Mouse (Mus musculus): ENCODE results near the gene Gng7. TPM values are rescaled to one million over a fixed set of nuclear protein-coding genes. Genes with fewer than 3 reads are reported as not detected.
A peak's percentile ranks its signal among the peaks of the same experiment; 100 is the strongest.
"Not testable (repeated sequence)": the region's sequence is repeated elsewhere in the genome, so short reads cannot be mapped to it uniquely, and the experiment has no call there.

Gng7 gene
- polyA plus RNA-seq, 1 experiment from 2014 or later: 1.1 TPM

DNA sequence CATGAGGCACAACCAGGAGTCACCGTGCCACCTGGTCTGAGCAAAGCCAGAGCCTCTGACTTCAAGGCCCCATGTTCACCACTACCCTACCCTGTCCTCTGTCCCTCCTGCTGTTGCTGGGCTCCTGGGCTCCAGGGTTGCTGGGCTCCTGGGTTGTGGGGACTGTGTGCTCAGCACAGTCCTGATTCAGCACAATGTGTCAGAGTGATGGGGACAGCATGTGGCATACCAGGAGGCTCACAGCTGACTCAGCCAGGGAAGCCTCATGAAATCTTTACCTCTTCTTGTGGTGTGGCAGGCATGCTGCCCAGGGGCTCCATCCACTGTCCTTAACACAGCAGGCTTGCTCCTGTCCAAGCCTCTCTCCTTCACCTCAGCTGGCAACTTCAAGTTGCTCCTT lies 22.8 kb downstream of the Gng7 start:
- no peak overlapping the region for H3K9ac ChIP-seq
- H3K27ac ChIP-seq: no peak overlapping the region
- no peaks in the 10 kb centered on the region for H3K9me3 ChIP-seq (replicated peaks)
- ATAC-seq (replicated peaks; ENCODE audit: insufficient number of reproducible peaks, insufficient read depth, low FRiP score, low read depth): no peak
- peaks cover 16% of the 10 kb centered on the region for H3K4me1 ChIP-seq (replicated peaks)
- no peaks in the 10 kb centered on the region for H3K36me3 ChIP-seq
- H3K4me3 ChIP-seq: no peak overlapping the region
- peaks cover 16% of the 10 kb centered on the region; the same call in 1 of the 2 replicates for H3K27me3 ChIP-seq
- 62% methylated on average over 1 of the region's 1 CpGs for WGBS
- no peak overlapping the region for H3K4me2 ChIP-seq

DNA sequence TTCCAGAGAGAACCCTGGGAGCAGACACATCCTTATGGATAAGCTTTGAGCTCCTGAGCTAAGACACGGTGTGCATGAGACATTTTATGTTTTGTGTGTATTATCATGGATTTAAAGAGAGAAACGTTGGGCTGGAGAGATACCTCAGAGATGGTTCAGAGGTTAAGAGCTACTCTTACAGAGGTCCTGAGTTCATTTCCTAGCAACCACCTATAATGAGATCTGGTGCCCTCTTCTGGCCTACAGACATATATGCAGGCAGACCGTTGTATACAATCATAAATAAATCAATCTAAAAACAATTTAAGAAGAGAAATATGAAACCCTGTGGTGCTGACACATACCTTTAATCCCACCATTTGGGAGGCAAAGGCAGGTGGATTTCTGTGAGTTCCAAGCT lies 23.7 kb downstream of the Gng7 start:
- Histone ChIP-seq H3K27me3 (peaks cover 16% of the 10 kb centered on the region; the same call in 1 of the 2 replicates), H3K4me1 (replicated peaks) (peaks cover 22% of the 10 kb centered on the region), H3K4me2 (no peak overlapping the region), H3K9ac (no peak overlapping the region), H3K27ac (no peak overlapping the region), H3K4me3 (no peak overlapping the region), H3K36me3 (no peaks in the 10 kb centered on the region), H3K9me3 (replicated peaks) (no peaks in the 10 kb centered on the region)
- no peak for ATAC-seq (replicated peaks; ENCODE audit: insufficient number of reproducible peaks, insufficient read depth, low FRiP score, low read depth)
- WGBS: 14% methylated on average over 3 of the region's 3 CpGs

DNA sequence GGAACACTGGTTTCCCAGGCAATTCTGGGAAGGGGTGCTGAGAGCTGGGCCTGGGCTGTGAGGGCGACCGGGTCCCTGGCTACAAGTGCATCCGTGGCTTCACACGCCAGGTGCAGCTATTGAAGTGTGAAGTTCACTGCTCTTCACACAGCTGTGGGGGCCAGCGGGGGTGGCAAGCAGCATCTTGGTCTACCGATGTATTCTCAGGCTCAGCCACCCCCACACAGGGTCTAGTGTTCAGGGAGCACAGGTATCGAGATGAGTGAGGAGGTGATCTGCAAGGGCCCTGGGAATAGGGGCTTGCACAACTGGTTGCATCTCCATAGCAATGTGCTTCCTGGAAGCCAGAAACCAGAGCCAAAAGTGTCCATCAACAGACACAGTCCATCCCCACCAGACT lies 24.3 kb downstream of the Gng7 start:
- no peak overlapping the region for H3K27ac ChIP-seq
- 72% methylated on average over 7 of the region's 7 CpGs for WGBS
- H3K4me3 ChIP-seq: no peak overlapping the region
- H3K27me3 ChIP-seq: peaks cover 22% of the 10 kb centered on the region
- no peaks in the 10 kb centered on the region for H3K36me3 ChIP-seq
- ATAC-seq (replicated peaks; ENCODE audit: insufficient number of reproducible peaks, insufficient read depth, low FRiP score, low read depth): no peak
- H3K4me2 ChIP-seq: no peak overlapping the region
- no peak overlapping the region for H3K9ac ChIP-seq
- no peaks in the 10 kb centered on the region for H3K9me3 ChIP-seq (replicated peaks)
- H3K4me1 ChIP-seq (replicated peaks): peaks cover 28% of the 10 kb centered on the region

DNA sequence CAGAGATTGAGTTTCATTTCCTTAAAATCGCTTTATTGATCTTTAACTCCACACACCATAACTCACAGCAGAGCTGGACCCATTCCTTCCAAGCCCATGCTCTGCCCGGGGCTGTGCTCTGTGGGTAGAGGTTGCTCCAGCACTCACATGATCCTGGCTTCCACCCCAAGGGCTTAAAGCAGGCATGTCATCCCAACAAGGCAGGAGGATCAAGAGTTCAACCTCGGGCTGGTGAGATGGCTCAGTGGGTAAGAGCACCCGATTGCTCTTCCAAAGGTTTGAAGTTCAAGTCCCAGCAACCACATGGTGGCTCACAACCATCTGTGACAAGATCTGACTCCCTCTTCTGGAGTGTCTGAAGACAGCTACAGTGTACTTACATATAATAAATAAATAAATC lies 24.9 kb downstream of the Gng7 start:
- Histone ChIP-seq H3K4me1 (replicated peaks) (peaks cover 30% of the 10 kb centered on the region), H3K27me3 (peaks cover 25% of the 10 kb centered on the region)
- H3K9me3 ChIP-seq (replicated peaks); H3K4me2 ChIP-seq; H3K36me3 ChIP-seq; ATAC-seq (replicated peaks; ENCODE audit: insufficient number of reproducible peaks, insufficient read depth, low FRiP score, low read depth); H3K9ac ChIP-seq; H3K4me3 ChIP-seq; H3K27ac ChIP-seq: not testable (repeated sequence)
- 53% methylated on average over 4 of the region's 4 CpGs for WGBS

DNA sequence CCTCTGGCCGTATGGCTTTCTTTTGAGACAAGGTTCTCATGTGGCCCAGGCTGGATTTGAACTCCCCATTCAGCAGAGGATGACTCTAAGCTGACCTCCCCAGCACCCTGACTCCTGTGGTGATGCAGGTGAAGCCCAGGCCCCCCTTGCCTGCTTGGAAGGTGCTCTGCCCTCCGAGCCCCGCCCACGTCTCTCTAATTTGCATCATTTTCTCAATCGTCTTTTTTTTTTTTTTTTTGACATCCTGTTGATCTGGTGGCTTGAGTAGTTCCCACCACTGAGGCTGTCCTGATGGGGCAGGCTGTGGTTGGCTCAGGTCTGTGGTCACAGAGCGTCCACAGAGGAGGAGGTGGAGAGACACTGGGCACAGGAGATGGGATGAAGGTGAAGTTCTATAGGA lies 25.3 kb downstream of the Gng7 start:
- 61% methylated on average over 6 of the region's 6 CpGs for WGBS
- Histone ChIP-seq H3K27ac (no peak overlapping the region), H3K9me3 (replicated peaks) (no peaks in the 10 kb centered on the region), H3K27me3 (peaks cover 25% of the 10 kb centered on the region), H3K4me3 (no peak overlapping the region), H3K4me1 (replicated peaks) (peaks cover 26% of the 10 kb centered on the region), H3K9ac (no peak overlapping the region), H3K36me3 (no peaks in the 10 kb centered on the region), H3K4me2 (no peak overlapping the region)
- ATAC-seq (replicated peaks; ENCODE audit: insufficient number of reproducible peaks, insufficient read depth, low FRiP score, low read depth): no peak

DNA sequence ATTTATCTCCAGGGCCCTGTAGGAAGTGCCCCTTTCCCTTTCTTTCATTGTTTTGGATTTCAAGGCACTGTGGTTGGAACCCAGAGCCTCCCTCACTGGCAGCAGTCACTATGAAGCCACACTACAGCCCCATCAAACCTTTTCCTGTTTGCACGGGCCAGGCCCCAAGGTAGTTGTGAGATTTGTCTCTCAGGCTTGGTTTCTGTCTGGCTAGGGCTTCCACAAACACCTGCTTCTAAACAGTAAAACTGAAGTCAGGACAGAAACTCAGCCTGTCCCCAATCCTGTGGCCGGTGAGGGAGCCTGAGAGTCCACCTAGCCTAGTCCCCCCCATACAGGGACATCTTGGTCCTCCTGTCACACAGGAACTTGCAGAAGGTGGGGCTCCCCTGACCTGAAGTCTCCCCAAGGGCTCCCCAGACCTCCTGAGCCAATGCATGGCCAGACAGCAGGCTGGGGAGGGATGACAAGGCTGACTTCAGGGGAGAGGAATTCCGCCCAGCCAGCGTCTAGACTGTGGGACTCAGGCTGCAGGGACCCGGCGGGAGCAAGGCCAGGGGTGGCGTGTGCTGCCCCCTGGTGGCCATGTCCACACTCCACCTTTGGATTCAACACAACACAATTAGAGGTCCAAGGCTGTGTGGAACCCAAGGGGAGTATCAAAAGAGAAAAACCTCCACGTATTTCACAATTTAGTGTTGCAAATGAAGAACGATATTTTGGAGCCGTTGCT lies 26.9 kb downstream of the Gng7 start:
- H3K27me3 ChIP-seq: peaks cover 29% of the 10 kb centered on the region
- peaks cover 26% of the 10 kb centered on the region for H3K4me1 ChIP-seq (replicated peaks)
- H3K4me3 ChIP-seq: no peak overlapping the region
- no peak overlapping the region for H3K4me2 ChIP-seq
- no peaks in the 10 kb centered on the region for H3K36me3 ChIP-seq
- no peak overlapping the region for H3K9ac ChIP-seq
- ATAC-seq (replicated peaks; ENCODE audit: insufficient number of reproducible peaks, insufficient read depth, low FRiP score, low read depth): peak; percentile 88
- H3K9me3 ChIP-seq (replicated peaks): no peaks in the 10 kb centered on the region
- peak overlapping the region; percentile 66 for H3K27ac ChIP-seq
- WGBS: 9% methylated on average over 10 of the region's 10 CpGs

DNA sequence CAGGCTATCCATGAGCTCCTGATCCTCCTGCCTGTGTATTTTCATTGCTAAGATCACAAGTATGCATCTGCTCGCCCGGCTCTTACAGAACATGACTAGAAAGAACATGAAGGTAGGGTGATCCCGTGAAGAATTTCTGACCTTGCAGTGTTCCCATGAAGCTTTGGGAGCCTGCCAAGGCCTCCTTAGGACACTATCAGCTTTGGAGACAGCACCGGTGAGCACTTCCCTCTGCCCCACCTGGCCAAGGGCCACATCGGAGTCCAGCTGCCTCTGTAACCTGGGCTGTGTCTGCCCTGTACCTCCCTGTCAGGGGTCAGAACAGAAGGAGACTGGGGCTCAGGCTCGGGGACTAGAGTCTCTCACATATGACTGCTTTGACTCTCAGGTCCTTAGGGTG lies 28.0 kb downstream of the Gng7 start:
- H3K9ac ChIP-seq: peak overlapping the region; percentile 17; the same call in 1 of the 2 replicates

DNA sequence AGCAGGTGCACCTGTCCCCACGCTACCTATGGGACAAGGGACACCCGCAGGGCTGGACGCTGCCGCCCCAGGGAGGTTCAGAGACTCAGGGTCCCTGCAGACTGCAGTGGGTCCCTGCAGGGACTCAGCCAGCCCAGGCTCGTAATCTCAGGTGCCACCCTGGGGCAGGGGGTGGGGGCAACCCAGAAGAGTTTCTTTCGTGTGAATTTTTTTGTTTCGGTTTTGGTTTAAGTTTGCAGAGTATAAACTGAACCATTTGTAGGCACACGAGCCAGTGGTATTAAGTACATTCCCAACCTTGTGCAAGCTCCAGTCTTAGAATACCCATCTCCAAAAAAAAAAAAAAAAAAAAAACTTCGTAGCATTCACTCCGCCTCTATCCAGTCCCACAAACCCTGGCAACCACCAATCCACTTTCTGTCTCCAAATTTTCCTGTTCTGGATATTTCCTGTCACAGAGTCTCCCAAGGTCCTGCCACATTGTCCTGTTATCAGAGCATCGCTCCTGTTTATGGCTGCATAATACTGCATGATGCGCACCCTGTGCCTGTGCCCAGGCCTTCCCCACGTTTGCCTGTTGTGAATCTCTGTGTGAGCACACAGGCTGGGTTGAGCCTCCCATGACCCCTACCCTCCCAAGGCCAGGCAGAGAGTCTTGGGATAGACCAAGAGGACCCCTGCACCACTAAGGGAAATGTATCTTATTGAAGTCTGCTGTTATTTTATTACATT lies 28.6 kb downstream of the Gng7 start:
- 33% methylated on average over 13 of the region's 13 CpGs for WGBS
- Histone ChIP-seq H3K4me2 (peak overlapping the region; percentile 83), H3K9me3 (replicated peaks) (no peaks in the 10 kb centered on the region), H3K27ac (no peak overlapping the region), H3K9ac (peak overlapping the region; percentile 46; the same call in 1 of the 2 replicates), H3K27me3 (peaks cover 32% of the 10 kb centered on the region), H3K36me3 (no peaks in the 10 kb centered on the region), H3K4me1 (replicated peaks) (peaks cover 26% of the 10 kb centered on the region), H3K4me3 (peak overlapping the region; percentile 44)
- ATAC-seq (replicated peaks; ENCODE audit: insufficient number of reproducible peaks, insufficient read depth, low FRiP score, low read depth): no peak

More for the DNA sequence above, 28.0 kb downstream of the Gng7 start:
- no peak overlapping the region for H3K4me3 ChIP-seq
- H3K4me2 ChIP-seq: no peak overlapping the region
- no peaks in the 10 kb centered on the region for H3K9me3 ChIP-seq (replicated peaks)
- H3K4me1 ChIP-seq (replicated peaks): peaks cover 26% of the 10 kb centered on the region
- 45% methylated on average over 6 of the region's 6 CpGs for WGBS
- ATAC-seq (replicated peaks; ENCODE audit: insufficient number of reproducible peaks, insufficient read depth, low FRiP score, low read depth): no peak
- H3K36me3 ChIP-seq: no peaks in the 10 kb centered on the region
- peaks cover 32% of the 10 kb centered on the region for H3K27me3 ChIP-seq
- no peak overlapping the region; the same call in 1 of the 2 replicates for H3K27ac ChIP-seq

DNA sequence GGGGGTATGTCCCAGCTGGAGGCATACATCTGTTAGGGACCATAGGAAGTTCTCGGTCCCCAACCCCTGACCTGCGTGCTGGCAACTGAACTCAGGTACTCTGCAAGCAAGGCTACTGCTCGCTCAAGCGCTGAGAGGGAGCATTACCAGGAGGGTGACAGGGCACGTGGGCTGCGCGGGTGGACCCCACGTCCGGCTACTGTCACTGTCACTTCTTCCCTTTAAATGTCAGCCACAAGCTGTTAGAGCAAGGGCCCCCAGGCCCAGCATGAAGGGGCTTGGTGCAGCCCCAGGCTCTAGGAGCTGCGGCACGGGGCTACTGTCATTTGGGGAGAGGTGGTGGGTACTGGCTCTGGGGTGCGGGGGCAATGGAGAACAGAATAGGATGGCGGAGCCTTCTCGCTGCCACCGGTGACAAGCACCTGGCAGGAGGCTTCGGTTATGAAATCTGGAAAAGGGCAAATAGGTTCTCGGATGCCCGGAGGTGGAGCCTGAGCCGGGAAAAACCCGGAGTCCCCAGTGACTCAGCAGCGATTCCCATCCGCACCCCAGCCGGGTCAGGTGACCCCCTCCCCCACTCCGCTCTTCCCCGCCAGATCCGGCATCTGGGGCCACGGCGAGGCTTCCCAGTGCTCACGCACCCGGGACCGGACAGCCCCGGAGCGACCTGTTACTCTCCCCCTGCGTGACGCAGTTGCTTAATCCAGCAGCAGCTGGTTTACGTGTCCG lies 29.3 kb downstream of the Gng7 start:
- Histone ChIP-seq H3K4me3 (peak overlapping the region; percentile 44), H3K9me3 (replicated peaks) (no peaks in the 10 kb centered on the region), H3K9ac (peak overlapping the region; percentile 46; the same call in 1 of the 2 replicates), H3K36me3 (no peaks in the 10 kb centered on the region), H3K4me1 (replicated peaks) (peaks cover 26% of the 10 kb centered on the region), H3K27ac (no peak overlapping the region), H3K4me2 (peak overlapping the region; percentile 83), H3K27me3 (peaks cover 32% of the 10 kb centered on the region)
- no peak for ATAC-seq (replicated peaks; ENCODE audit: insufficient number of reproducible peaks, insufficient read depth, low FRiP score, low read depth)
- WGBS: 11% methylated on average over 37 of the region's 37 CpGs

DNA sequence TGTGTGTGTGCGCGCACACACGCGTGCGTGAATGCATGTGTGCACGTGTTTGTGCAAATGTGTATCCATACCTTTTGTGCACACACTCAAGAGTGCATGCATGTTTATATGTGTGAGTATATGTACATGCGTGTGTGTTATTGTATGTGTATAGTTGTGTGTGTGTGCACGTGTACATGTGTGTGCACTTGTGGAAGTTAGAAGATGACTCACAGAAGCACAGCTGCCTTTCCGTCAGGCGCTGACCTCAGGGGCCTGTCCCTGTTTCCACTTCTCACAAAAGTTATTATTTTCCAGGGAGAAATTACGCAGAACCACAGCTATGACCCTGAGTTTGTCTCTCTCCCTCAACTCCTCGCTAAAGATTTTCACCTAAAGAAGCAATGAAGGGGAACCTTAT lies 30.5 kb downstream of the Gng7 start:
- no peak overlapping the region for H3K27ac ChIP-seq
- ATAC-seq (replicated peaks; ENCODE audit: insufficient number of reproducible peaks, insufficient read depth, low FRiP score, low read depth): no peak
- peaks cover 26% of the 10 kb centered on the region for H3K4me1 ChIP-seq (replicated peaks)
- no peaks in the 10 kb centered on the region for H3K36me3 ChIP-seq
- no peak overlapping the region for H3K4me3 ChIP-seq
- H3K9ac ChIP-seq: no peak overlapping the region
- 84% methylated on average over 12 of the region's 12 CpGs for WGBS
- H3K27me3 ChIP-seq: peaks cover 31% of the 10 kb centered on the region
- H3K4me2 ChIP-seq: no peak overlapping the region
- no peaks in the 10 kb centered on the region for H3K9me3 ChIP-seq (replicated peaks)

DNA sequence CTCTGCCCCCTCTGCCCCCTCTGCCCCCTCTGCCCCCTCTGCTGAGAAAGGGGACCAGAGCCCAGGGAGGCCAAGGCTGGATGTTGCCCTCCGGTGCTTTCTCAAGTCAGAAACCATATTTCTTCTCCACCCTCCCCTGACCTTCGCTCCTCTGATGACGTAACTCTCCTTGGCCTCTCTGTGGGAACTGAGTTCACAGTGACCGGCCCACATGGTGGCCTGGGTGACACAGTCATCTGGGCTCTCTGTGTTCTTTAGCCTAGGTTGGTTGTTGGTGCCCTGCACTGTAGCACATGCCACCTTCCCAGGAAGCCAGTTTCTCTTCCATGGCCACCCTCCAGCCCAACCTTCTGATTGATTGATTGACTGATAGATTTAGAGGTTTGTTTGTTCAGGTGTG lies 32.4 kb downstream of the Gng7 start:
- Histone ChIP-seq H3K4me3 (no peak overlapping the region), H3K27me3 (peaks cover 27% of the 10 kb centered on the region), H3K36me3 (no peaks in the 10 kb centered on the region), H3K9me3 (replicated peaks) (no peaks in the 10 kb centered on the region), H3K9ac (no peak overlapping the region), H3K4me1 (replicated peaks) (peaks cover 19% of the 10 kb centered on the region), H3K4me2 (no peak overlapping the region), H3K27ac (no peak overlapping the region)
- 72% methylated on average over 4 of the region's 4 CpGs for WGBS
- no peak for ATAC-seq (replicated peaks; ENCODE audit: insufficient number of reproducible peaks, insufficient read depth, low FRiP score, low read depth)
